Mouse (Mus musculus): Measurements from ENCODE around the gene Mybph. TPM values are rescaled to one million over a fixed set of nuclear protein-coding genes. Genes with fewer than 3 reads are reported as not detected.

Mybph gene
- total RNA-seq (2023), result not detected

GRCm38 (mm10) chr1:134193126-134193525 lies at the start of gene Mybph:
TSS of gene Mybph (plus strand) at chr1:134193448.

GRCm38 (mm10) chr1:134182025-134182424 lies 11.2 kb upstream of the Mybph start, which contains the start of gene Chil1:
TSS of gene Chil1 (plus strand) at chr1:134182176.

GRCm38 (mm10) chr1:134235391-134235921 lies 42.2 kb downstream of the Mybph start, which contains the start of gene Adora1:
TSS of gene Adora1 (minus strand) at chr1:134235431.

Other genes with a start within 250 kb of the Mybph start
- 0.71 TPM for gene Fmod, start 156.2 kb upstream of the Mybph start, total RNA-seq (2023)
- gene Btg2, start 114.3 kb upstream of the Mybph start, total RNA-seq (2023), result 281 TPM
- not detected for gene Chit1, start 82.2 kb upstream of the Mybph start, total RNA-seq (2023)
- not detected for gene Chil1, start 11.3 kb upstream of the Mybph start, total RNA-seq (2023)
- gene Adora1, start 42.0 kb downstream of the Mybph start, total RNA-seq (2023), result not detected
- not detected for gene Myog, start 96.5 kb downstream of the Mybph start, total RNA-seq (2023)
- gene Ppfia4, start 139.5 kb downstream of the Mybph start, total RNA-seq (2023), result 0.80 TPM
- 58.4 TPM for gene Tmem183a, start 168.5 kb downstream of the Mybph start, total RNA-seq (2023)
- not detected for gene 4933406M09Rik, start 192.5 kb downstream of the Mybph start, total RNA-seq (2023)
- 13.2 TPM for gene Cyb5r1, start 212.1 kb downstream of the Mybph start, total RNA-seq (2023)
- 68.2 TPM for gene Adipor1, start 221.9 kb downstream of the Mybph start, total RNA-seq (2023)

Measured in CD4-positive naive resting alpha-beta T cell, adult 57 days (primary cell).